Mouse (Mus musculus) midbrain, embryonic 13.5 days (tissue): Measurements from ENCODE around the gene Polr3a. TPM values are rescaled to one million over a fixed set of nuclear protein-coding genes. Genes with fewer than 3 reads are reported as not detected.

ENCODE experiments used
- ATAC-seq: fragments of 200-750 bp; cut with Nextera tagmentation; 2 replicates; pipeline ENCODE4 v1.8.0; 2017; ENCODE audit warnings: mild to moderate bottlenecking, moderate TSS enrichment, moderate library complexity
- H3K27ac ChIP-seq: fragments of 300-500 bp; sonication (generic); 2 replicates; pipeline ENCODE4 v1.5.1; 2015; ENCODE audit warnings: inconsistent platforms, mild to moderate bottlenecking, moderate library complexity
- H3K27me3 ChIP-seq: fragments of 300-500 bp; sonication (generic); 2 replicates; pipeline ENCODE4 v1.6.1; 2015; ENCODE audit warnings: mild to moderate bottlenecking, inconsistent platforms
- H3K36me3 ChIP-seq: fragments of 300-500 bp; sonication (generic); 2 replicates; pipeline ENCODE4 v1.6.1; 2015; ENCODE audit warnings: mild to moderate bottlenecking, inconsistent platforms
- H3K4me1 ChIP-seq: fragments of 300-500 bp; sonication (generic); replicated peaks from 2 replicates; pipeline ENCODE4 v1.6.1; 2015; ENCODE audit warnings: inconsistent platforms
- H3K4me2 ChIP-seq: fragments of 300-500 bp; sonication (generic); replicated peaks from 2 replicates; pipeline ENCODE4 v1.6.1; 2015; ENCODE audit warnings: moderate library complexity, mild to moderate bottlenecking, inconsistent platforms
- H3K4me3 ChIP-seq: fragments of 300-500 bp; sonication (generic); replicated peaks from 2 replicates; pipeline ENCODE4 v1.5.1; 2015; ENCODE audit warnings: mild to moderate bottlenecking, inconsistent platforms
- H3K9ac ChIP-seq: fragments of 300-500 bp; sonication (generic); replicated peaks from 2 replicates; pipeline ENCODE4 v1.6.1; 2015; ENCODE audit warnings: mild to moderate bottlenecking, inconsistent platforms
- H3K9me3 ChIP-seq: fragments of 300-500 bp; sonication (generic); 2 replicates; pipeline ENCODE4 v1.6.1; 2016; ENCODE audit warnings: mild to moderate bottlenecking, inconsistent platforms
- WGBS: fragments of 180-500 bp; shearing (Covaris S2); methylation state at CpG from one replicate; pipeline ENCODE4 v1.1.7; 2015; 5-methylcytosine and 5-hydroxymethylcytosine counted together
- polyA plus RNA-seq: library from polyadenylated mRNA; unstranded; fragments of >200 nt; fragmentation: Nextera tagmentation; extraction: Ambion mirVana; gene quantifications from 2 replicates; pipeline ENCODE4 v1.2.1, GENCODE M21; 2015

The Polr3a gene
- polyA plus RNA-seq, 1 experiment from 2014 or later, result 21.1 TPM

DNA sequence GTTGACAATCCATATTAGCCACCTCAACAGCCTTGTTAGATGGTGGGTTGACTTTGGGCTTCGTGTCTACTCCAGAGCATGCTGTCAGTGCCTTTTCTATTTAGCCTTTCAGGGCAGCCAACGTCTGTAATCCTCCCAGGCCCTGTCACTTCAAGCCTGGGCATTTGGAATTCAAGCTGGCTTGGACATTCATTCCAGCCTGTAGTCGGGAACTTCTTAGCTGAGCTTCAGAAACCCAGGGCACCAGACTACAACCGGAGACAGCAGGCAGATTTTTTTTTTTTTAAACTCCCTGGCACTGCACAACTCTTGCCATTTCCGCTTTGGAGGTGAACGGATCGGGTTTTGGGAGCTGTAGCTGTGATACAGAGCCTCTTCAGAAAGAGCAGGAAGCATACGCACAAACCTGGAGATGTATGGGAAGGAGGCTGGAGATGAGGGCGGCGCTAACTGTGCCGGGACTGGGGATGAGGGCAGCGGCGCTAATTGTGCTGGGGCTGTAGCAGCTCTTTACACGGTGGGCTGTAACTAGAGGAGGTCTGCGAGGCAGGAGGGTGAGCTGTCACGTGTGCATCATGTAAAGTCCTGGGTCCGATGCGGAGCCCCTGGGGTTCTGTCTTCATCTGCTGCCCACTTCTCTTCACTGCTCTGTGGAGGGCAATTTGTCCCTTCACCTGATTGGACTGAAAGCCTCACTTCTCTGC, 21.4 kb upstream of the Polr3a start:
- WGBS, result 13% methylated on average over 18 of the region's 18 CpGs
- Histone ChIP-seq H3K4me1 (peaks cover 18% of the 10 kb centered on the region), H3K4me2 (peak overlapping the region; percentile 30), H3K36me3 (no peaks in the 10 kb centered on the region), H3K9ac (peak overlapping the region; percentile 44; the same call in 1 of the 2 replicates), H3K27ac (no peak overlapping the region), H3K4me3 (no peak overlapping the region), H3K27me3 (no peaks in the 10 kb centered on the region), H3K9me3 (peaks cover 3% of the 10 kb centered on the region; the same call in 1 of the 2 replicates)
- no peak for ATAC-seq

DNA sequence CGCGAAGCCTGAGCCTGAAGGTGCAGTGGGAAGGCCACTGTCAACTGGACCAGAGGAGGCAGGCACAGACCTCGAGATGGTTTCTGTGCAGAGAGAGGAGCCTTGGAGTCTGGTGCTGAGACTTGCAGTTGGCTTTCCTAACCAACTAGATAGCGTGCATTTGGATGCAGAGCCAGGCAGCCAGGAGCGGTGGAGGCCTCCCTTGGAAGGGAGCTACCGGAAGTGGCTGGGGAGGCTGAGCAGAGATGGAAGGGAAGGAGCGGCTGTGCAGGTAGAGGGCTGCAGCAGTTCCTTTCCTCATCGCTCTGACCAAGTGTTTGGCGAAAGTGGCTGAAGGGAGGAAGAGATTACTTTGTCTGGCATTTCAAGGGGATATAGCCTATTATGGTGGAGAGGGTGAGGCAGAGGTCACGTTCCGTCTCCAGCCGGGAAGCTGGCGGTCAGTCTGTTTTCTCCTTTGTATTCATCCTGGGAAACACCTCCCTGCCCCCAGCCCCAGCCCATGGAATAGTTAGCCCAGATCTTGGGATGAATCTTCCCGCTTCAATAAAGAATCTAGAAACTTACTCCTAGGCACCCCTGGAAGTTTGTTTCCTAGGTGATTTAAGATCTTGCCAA, 20.7 kb upstream of the Polr3a start:
- Histone ChIP-seq H3K4me2 (no peak overlapping the region), H3K27ac (no peak overlapping the region), H3K9ac (no peak overlapping the region), H3K36me3 (no peaks in the 10 kb centered on the region), H3K9me3 (peaks cover 3% of the 10 kb centered on the region; the same call in 1 of the 2 replicates), H3K4me1 (peaks cover 18% of the 10 kb centered on the region), H3K27me3 (no peaks in the 10 kb centered on the region), H3K4me3 (no peak overlapping the region)
- WGBS, result 23% methylated on average over 14 of the region's 14 CpGs
- ATAC-seq, result no peak

DNA sequence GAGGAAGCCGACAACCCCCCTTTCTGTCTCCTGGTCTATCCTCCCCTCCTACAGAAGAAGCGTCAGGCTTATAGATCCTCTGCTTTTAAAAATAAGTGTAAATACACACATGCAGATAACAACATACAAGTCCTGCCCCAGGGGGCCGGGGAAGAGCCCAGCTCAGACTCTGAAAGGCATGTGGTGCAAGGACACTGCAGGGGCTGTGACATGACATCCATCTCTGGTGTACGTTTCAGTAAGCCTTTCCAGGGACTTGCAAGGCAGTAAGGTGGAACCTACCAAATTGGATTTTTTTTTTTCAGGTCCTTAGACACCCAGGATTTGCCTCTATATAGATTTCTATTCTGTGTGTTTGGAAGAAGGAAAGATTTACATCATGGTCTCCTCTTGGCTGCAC, 14.4 kb upstream of the Polr3a start:
- Histone ChIP-seq H3K4me1 (peaks cover 14% of the 10 kb centered on the region), H3K36me3 (peaks cover 31% of the 10 kb centered on the region), H3K9me3 (no peaks in the 10 kb centered on the region), H3K27ac (peak overlapping the region; percentile 94), H3K4me2 (0 out of 2 replicates have a peak overlapping the region, but pooled peaks have one; percentile 19), H3K9ac (peak overlapping the region; percentile 29), H3K27me3 (no peaks in the 10 kb centered on the region), H3K4me3 (no peak overlapping the region)
- WGBS, result 23% methylated on average over 4 of the region's 4 CpGs
- no peak; the same call in 1 of the 2 replicates for ATAC-seq

DNA sequence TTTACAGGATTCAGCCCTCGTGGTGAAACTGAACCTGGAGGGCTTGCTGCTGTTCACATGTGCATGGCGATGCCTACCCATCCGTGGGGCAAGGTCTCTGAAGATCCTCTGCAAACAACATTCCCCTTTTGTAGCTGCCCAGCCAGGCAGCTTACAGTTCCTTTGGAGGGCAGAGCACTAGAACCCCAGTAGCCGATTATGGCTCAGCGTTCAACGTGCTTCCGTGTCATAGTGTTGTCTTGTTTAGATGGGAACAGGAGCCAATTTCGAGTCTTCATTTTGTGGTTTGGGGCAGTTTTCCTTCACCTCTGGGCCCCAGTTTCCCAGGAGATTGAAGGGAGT, 14.0 kb upstream of the Polr3a start:
- H3K9me3 ChIP-seq, result no peaks in the 10 kb centered on the region
- WGBS, result 2% methylated on average over 8 of the region's 8 CpGs
- peak overlapping the region; percentile 29 for H3K9ac ChIP-seq
- no peaks in the 10 kb centered on the region for H3K27me3 ChIP-seq
- H3K36me3 ChIP-seq, result peaks cover 36% of the 10 kb centered on the region
- H3K27ac ChIP-seq, result peak overlapping the region; percentile 94
- H3K4me1 ChIP-seq, result peaks cover 14% of the 10 kb centered on the region
- H3K4me2 ChIP-seq, result peak overlapping the region; percentile 19
- ATAC-seq, result no peak
- no peak overlapping the region for H3K4me3 ChIP-seq

DNA sequence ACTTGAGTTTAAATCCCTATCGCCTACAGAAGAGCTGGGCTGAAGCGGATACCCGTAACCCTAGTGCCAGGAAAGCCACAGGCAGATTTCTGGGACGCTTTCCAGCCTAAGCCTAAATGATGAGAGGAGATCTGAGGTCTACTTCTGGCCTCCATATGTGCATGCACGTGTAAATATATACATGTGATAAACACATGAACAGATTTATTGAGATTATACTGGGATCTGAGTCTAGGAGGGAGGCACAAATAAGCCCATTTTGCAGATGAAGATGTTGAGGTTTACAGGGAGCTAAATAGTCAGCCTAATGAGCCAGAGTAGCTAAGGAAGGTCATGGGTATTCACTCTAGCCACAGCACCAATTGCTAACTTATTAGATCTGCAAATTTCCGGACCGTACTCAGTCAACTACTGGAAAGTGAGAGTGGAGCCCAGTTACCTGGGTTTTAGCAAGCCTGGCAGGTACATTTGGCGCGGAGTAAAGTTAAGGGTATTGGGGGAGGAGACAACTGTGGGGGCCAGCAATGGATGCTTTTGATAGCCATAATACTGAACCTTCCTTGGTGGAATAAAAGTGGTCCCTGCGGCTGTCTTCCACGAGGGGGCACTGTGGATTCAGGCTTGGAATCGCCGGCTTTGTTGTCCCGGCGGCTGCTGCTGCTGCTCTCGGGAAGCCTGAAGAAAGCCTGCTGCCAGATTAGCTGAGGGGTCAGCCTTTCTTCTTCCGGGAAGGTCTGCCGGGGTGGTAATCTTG, 13.4 kb upstream of the Polr3a start:
- Histone ChIP-seq H3K9me3 (no peaks in the 10 kb centered on the region), H3K9ac (peak overlapping the region; percentile 29), H3K27ac (peak overlapping the region; percentile 94), H3K4me3 (no peak overlapping the region), H3K36me3 (peaks cover 40% of the 10 kb centered on the region), H3K4me2 (peak overlapping the region; percentile 19; the same call in 1 of the 2 replicates), H3K4me1 (peaks cover 14% of the 10 kb centered on the region), H3K27me3 (no peaks in the 10 kb centered on the region)
- 20% methylated on average over 18 of the region's 18 CpGs for WGBS
- ATAC-seq, result peak; percentile 92

GRCm38 (mm10) chr14:24499478-24499877, 12.6 kb upstream of the Polr3a start:
- H3K9ac ChIP-seq, result no peak overlapping the region
- ATAC-seq, result no peak
- H3K4me3 ChIP-seq, result no peak overlapping the region
- H3K27ac ChIP-seq, result peak overlapping the region; percentile 61
- peaks cover 20% of the 10 kb centered on the region for H3K4me1 ChIP-seq
- 29% methylated on average over 9 of the region's 9 CpGs for WGBS
- no peaks in the 10 kb centered on the region for H3K9me3 ChIP-seq
- no peaks in the 10 kb centered on the region for H3K27me3 ChIP-seq
- H3K36me3 ChIP-seq, result peaks cover 47% of the 10 kb centered on the region
- H3K4me2 ChIP-seq, result no peak overlapping the region

DNA sequence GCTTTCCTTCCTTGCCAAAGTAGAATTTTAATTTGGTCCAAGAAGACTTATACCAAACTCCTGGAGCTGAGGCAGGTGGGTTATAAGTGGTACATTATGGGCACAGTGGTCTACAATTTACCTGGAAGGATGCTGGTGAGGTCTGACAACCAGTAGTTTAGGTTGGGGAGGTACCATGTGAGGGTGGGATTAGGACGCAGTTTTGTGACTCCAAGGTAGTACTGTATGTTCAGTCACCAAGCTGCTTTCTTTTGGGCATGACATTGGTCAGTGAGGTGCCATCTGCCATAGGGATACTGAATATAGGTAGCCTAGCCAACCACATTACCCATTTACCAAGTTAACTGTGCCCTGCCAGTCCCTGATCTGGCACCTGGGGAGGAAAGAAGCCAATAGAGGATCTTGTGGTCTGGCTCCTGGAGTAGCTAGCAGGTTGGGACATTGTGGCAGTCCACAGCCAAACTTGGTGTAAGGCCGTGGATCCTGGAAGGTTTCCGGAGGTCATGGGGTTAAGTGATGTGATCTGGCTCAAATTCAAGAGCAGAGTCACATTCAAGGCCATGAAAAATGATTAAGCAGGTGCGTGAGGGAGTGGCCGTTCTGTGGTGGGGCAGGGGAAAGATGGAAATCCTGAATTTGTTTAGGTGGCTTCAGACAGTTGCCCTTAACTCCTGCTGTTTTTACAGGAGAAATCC, 11.8 kb upstream of the Polr3a start:
- Histone ChIP-seq H3K9me3 (no peaks in the 10 kb centered on the region), H3K4me2 (no peak overlapping the region), H3K36me3 (peaks cover 55% of the 10 kb centered on the region), H3K27ac (peak overlapping the region; percentile 61; the same call in 1 of the 2 replicates), H3K9ac (0 out of 2 replicates have a peak overlapping the region, but pooled peaks have one; percentile 17), H3K27me3 (no peaks in the 10 kb centered on the region), H3K4me1 (peaks cover 27% of the 10 kb centered on the region), H3K4me3 (no peak overlapping the region)
- WGBS, result 73% methylated on average over 5 of the region's 5 CpGs
- no peak for ATAC-seq

- Histone ChIP-seq H3K27me3 (no peaks in the 10 kb centered on the region), H3K4me3 (no peak overlapping the region), H3K27ac (0 out of 2 replicates have a peak overlapping the region, but pooled peaks have one; percentile 7), H3K4me2 (no peak overlapping the region), H3K9me3 (no peaks in the 10 kb centered on the region), H3K4me1 (peaks cover 40% of the 10 kb centered on the region), H3K9ac (peak overlapping the region; percentile 11; the same call in 1 of the 2 replicates), H3K36me3 (peaks cover 67% of the 10 kb centered on the region)
- WGBS, result 87% methylated on average over 1 of the region's 1 CpGs
- ATAC-seq, result no peak
Observed at GRCm38 (mm10) chr14:24497443-24497842, 10.6 kb upstream of the Polr3a start.

GRCm38 (mm10) chr14:24496507-24496906, 9.6 kb upstream of the Polr3a start:
- Histone ChIP-seq H3K27ac (no peak overlapping the region), H3K9ac (no peak overlapping the region), H3K4me3 (no peak overlapping the region), H3K27me3 (no peaks in the 10 kb centered on the region), H3K9me3 (no peaks in the 10 kb centered on the region), H3K4me1 (peaks cover 44% of the 10 kb centered on the region), H3K36me3 (peaks cover 72% of the 10 kb centered on the region), H3K4me2 (no peak overlapping the region)
- no peak for ATAC-seq
- WGBS, result 93% methylated on average over 1 of the region's 1 CpGs

DNA sequence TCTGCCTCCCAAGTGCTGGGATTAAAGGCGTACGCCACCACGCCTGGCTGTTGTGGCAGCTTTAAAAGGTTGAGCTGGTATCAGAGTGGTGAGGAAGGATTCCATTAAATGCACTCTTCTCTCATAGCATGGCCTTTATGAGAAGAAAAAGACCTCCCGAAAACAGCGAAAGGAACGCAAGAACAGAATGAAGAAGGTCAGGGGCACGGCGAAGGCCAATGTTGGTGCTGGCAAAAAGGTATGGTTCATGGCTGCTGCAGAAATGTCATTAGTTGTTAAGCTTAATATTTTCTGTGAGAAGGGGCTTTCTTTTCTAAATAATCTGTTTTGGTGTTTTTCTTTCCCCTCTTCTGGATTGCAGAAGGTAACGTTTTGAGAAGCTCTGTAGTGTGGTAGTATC, 6.4 kb upstream of the Polr3a start:
- ATAC-seq, result no peak
- peaks cover 61% of the 10 kb centered on the region for H3K36me3 ChIP-seq
- no peak overlapping the region for H3K27ac ChIP-seq
- no peak overlapping the region for H3K9ac ChIP-seq
- H3K9me3 ChIP-seq, result no peaks in the 10 kb centered on the region
- peak overlapping the region; percentile 94 for H3K4me2 ChIP-seq
- no peaks in the 10 kb centered on the region for H3K27me3 ChIP-seq
- H3K4me3 ChIP-seq, result 0 out of 2 replicates have a peak overlapping the region, but pooled peaks have one; percentile 2
- 86% methylated on average over 9 of the region's 9 CpGs for WGBS
- peaks cover 40% of the 10 kb centered on the region for H3K4me1 ChIP-seq

DNA sequence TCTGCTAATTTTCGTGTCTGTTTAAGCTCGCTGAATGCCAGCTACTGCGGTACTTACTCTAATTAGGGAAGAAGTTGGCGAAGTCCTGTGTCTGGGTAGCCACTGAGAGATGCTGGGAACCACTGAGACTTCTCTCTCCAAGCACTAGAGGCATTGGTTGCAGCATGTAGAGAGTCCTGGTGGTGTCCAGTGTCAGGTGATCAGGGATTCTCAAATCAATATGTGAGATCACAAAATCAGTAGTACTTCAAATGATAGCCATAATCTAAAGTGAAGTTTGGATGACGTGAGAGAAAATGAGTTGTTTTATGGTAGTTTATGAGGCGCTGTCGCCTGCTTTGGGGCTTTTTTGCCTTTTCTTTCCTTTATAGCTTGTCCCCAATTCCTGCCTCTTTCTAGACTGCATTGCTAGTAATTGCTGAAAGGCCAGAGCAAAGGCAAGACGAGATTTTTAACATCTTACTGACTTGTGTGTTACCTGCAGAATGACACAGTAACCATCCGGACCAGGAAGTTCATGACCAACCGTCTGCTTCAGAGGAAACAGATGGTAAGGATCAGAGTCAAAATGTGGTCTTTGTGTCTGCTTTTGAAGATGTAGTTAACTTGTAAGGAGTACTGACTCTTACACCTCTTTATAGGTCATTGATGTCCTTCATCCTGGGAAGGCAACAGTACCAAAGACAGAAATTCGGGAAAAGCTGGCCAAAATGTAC, 4.6 kb upstream of the Polr3a start:
- Histone ChIP-seq H3K36me3 (peaks cover 43% of the 10 kb centered on the region), H3K4me2 (peak overlapping the region; percentile 94), H3K27me3 (no peaks in the 10 kb centered on the region), H3K27ac (peak overlapping the region; percentile 82), H3K4me1 (peaks cover 40% of the 10 kb centered on the region), H3K9ac (peak overlapping the region; percentile 97), H3K9me3 (no peaks in the 10 kb centered on the region), H3K4me3 (peak overlapping the region; percentile 95)
- WGBS, result 6% methylated on average over 11 of the region's 11 CpGs
- peak; percentile 3; the same call in 1 of the 2 replicates for ATAC-seq
